Mouse (Mus musculus) lung, adult 2 months (tissue): Measurements from ENCODE around the gene Babam2. TPM values are rescaled to one million over a fixed set of nuclear protein-coding genes. Genes with fewer than 3 reads are reported as not detected.
A peak's percentile ranks its signal among the peaks of the same experiment; 100 is the strongest.

Source experiments
- DNase-seq: peaks from one replicate; pipeline ENCODE4 v3.0.0; 2022
- H3K4me1 ChIP-seq: fragments of 200-500 bp; 2 replicates; pipeline ENCODE4 v1.6.1; 2011; ENCODE audit warnings: low read length; ENCODE audit not compliant: control insufficient read depth, insufficient read depth
- H3K4me3 ChIP-seq: fragments of 200-500 bp; replicated peaks from 2 replicates; pipeline ENCODE3; 2011; ENCODE audit warnings: low read depth, mild to moderate bottlenecking, control low read depth, low read length; ENCODE audit errors: extremely low read depth
- CTCF ChIP-seq: fragments of 200-500 bp; IDR thresholded peaks from 2 replicates; pipeline ENCODE4 v1.5.1; 2011; ENCODE audit warnings: mild to moderate bottlenecking, low read length, control low read depth; ENCODE audit not compliant: insufficient read depth
- POLR2A ChIP-seq: fragments of 200-500 bp; IDR thresholded peaks from 2 replicates; pipeline ENCODE4 v1.6.1; 2011; ENCODE audit warnings: low read depth, mild to moderate bottlenecking, control low read depth, low read length, borderline replicate concordance; ENCODE audit errors: extremely low read depth
- WGBS: fragments of 180-500 bp; shearing (Covaris S2); methylation state at CpG from one replicate; pipeline ENCODE4 v1.1.7; 2018; 5-methylcytosine and 5-hydroxymethylcytosine counted together
- polyA plus RNA-seq: library from polyadenylated mRNA; depleted of rRNA; stranded (reverse); fragments of >200 nt; gene quantifications from 2 replicates; pipeline ENCODE4 v1.2.3, GENCODE M21; 2012

Gene Babam2
- polyA plus RNA-seq, 1 experiment: 23.6 TPM

DNA sequence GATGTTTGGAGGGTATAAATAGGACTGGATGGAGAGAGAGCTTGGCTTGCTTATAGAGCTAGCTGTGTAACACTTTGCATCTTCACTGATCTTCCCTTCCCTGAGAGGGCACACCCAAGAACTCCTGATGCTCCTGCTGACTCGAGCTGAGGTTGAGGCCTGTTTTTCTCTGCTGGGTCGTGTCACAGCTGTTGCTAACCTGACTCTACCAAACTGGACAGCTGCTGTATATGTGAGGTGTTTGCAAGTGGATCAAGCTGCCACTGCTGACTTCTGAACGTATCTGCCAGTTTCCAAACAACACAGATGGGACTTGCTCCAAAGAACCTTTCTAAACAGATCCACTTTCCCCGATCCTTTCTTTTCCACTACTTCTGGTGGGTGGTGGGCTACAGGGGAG lies 9.3 kb downstream of the Babam2 start:
- no peak for TF ChIP-seq CTCF
- no peak for TF ChIP-seq POLR2A
- no peak for DNase-seq
- Histone ChIP-seq H3K4me1 (no peaks in the 10 kb centered on the region), H3K4me3 (no peak overlapping the region)
- WGBS: 72% methylated on average over 4 of the region's 4 CpGs

DNA sequence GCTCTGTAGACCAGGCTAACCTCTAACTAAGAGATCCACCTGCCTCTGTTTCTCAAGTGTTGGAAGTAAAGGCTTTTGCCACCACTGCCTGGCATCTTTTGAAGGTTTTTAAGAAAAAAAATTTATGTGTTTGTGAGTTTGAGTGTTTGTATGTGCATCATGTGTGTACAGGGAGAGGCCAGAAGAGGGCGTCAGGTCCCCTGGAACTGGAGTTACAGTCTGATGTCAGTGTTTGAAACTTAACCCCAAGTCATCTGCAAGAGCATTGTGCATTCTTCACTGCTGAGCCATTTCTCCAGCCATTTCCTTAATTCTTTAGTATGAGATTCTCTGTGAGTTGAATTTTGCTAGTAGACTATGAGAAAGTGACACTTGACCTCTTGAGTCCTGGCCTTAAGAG lies 11.9 kb downstream of the Babam2 start:
- Histone ChIP-seq H3K4me3 (no peak overlapping the region), H3K4me1 (no peaks in the 10 kb centered on the region)
- TF ChIP-seq POLR2A: no peak
- 0 out of 2 replicates have a peak, but pooled peaks have one; percentile 3 for TF ChIP-seq CTCF
- no peak for DNase-seq
- 73% methylated on average over 1 of the region's 1 CpGs for WGBS

DNA sequence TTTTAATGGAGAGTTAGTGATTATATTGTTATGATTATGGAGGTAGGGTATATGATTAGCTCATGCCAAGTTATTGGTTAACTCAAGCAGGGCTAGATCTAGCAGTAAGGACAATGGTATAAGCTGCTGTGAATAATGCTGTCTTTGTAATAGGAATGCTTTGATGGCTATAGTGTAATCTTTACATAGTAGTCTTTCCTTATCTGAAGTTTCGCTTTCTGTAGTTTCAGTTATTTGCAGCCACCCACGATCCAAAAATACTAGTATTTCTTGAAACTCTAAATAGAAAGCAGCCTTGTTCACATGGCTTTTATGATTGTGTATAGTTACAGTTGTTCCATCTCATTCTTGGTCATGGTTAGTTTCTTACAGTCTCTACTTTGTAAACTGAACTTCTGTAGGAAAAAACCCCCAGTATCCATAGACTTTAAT lies 15.8 kb downstream of the Babam2 start:
- no peak for DNase-seq
- no peaks in the 10 kb centered on the region; the same call in 1 of the 2 replicates for H3K4me1 ChIP-seq
- TF ChIP-seq CTCF: no peak
- no peak for TF ChIP-seq POLR2A
- 67% methylated on average over 2 of the region's 2 CpGs for WGBS
- H3K4me3 ChIP-seq: no peak overlapping the region

- TF ChIP-seq POLR2A (no peak), CTCF (no peak)
- no peak for DNase-seq
- no peaks in the 10 kb centered on the region; the same call in 1 of the 2 replicates for H3K4me1 ChIP-seq
- no peak overlapping the region for H3K4me3 ChIP-seq
- WGBS: 51% methylated on average over 5 of the region's 5 CpGs
Observed at GRCm38 (mm10) chr5:31713841-31714264, 16.4 kb downstream of the Babam2 start.

GRCm38 (mm10) chr5:31715486-31716150 lies 18.1 kb downstream of the Babam2 start:
- 55% methylated on average over 4 of the region's 4 CpGs for WGBS
- TF ChIP-seq CTCF (no peak), POLR2A (no peak)
- no peak for DNase-seq
- Histone ChIP-seq H3K4me1 (no peaks in the 10 kb centered on the region; the same call in 1 of the 2 replicates), H3K4me3 (no peak overlapping the region)

GRCm38 (mm10) chr5:31724519-31724918 lies 27.0 kb downstream of the Babam2 start:
- no peak for TF ChIP-seq CTCF
- no peak for TF ChIP-seq POLR2A
- Histone ChIP-seq H3K4me3 (no peak overlapping the region), H3K4me1 (no peaks in the 10 kb centered on the region; the same call in 1 of the 2 replicates)
- no peak for DNase-seq
- 63% methylated on average over 6 of the region's 6 CpGs for WGBS

GRCm38 (mm10) chr5:31725885-31726284 lies 28.4 kb downstream of the Babam2 start:
- Histone ChIP-seq H3K4me3 (no peak overlapping the region), H3K4me1 (no peaks in the 10 kb centered on the region; the same call in 1 of the 2 replicates)
- DNase-seq: no peak
- TF ChIP-seq CTCF (no peak), POLR2A (no peak)
- whole genome bisulfite sequencing: 97% methylated on average over 2 of the region's 2 CpGs

GRCm38 (mm10) chr5:31727456-31727855 lies 30.0 kb downstream of the Babam2 start:
- no peak overlapping the region for H3K4me3 ChIP-seq
- no peaks in the 10 kb centered on the region; the same call in 1 of the 2 replicates for H3K4me1 ChIP-seq
- no peak for TF ChIP-seq CTCF
- no peak for TF ChIP-seq POLR2A
- no peak for DNase-seq
- 46% methylated on average over 5 of the region's 5 CpGs for WGBS

DNA sequence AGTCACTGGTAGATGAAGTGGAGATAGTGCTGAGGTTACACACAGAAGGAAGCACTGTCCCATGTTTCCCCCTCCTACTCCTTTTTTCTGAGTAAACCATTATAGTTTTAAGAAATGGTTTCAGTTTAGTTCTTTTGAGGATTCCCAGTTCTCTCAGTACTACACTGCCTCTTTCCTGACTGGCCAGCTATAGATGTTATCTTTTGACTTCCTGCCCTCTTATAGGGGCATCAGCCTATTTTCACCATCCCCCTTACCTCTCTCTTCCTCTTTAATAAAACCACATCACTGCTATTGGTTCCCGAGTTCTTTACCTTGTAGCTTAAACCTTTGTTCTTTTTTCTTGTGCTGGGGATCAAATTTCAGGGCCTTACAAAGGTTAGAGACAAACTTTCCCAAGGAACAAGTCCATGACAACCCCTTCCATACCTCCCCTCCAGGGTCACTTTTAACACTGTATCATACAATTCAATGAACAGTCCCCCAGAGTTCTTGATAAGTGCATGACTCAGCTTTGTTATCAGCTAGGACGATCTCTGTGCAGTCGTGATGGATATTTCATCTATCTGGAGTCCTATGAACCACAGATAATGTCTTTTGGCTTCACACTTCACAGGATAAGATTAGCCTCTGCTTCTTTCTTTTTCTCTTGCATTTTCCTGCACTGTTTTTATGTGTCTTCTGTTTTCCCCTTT lies 35.3 kb downstream of the Babam2 start:
- Histone ChIP-seq H3K4me3 (no peak overlapping the region), H3K4me1 (no peaks in the 10 kb centered on the region; the same call in 1 of the 2 replicates)
- 38% methylated on average over 3 of the region's 3 CpGs for WGBS
- TF ChIP-seq CTCF: no peak
- no peak for TF ChIP-seq POLR2A
- DNase-seq: no peak
